Mouse (Mus musculus) CH12.LX (cell line): ENCODE measurements at regions not wholly inside any gene's neighbourhood (a gene's known extent, or its start where the extent isn't known, plus 50 kb on each side); places are given as distances from the start of the nearest gene placed in this dataset.

Source experiments
- DNase-seq: peaks from one replicate; pipeline ENCODE4 v3.0.0-alpha.2; 2013; ENCODE audit errors: extremely low read depth
- H3K27ac ChIP-seq: 2 replicates; pipeline ENCODE4 v1.5.1; 2012; ENCODE audit warnings: low read depth, mild to moderate bottlenecking, control low read depth, moderate library complexity; ENCODE audit not compliant: insufficient read depth
- H3K27me3 ChIP-seq: replicated peaks from 2 replicates; pipeline ENCODE3; 2012; ENCODE audit warnings: inconsistent platforms
- H3K36me3 ChIP-seq, 2 experiments: replicated peaks in 1 of 2; 2 replicates each; pipeline versions ENCODE3 to v1.6.1; 2012; ENCODE audit warnings: inconsistent platforms in 1 of 2, low read length in 1 of 2, mild to moderate bottlenecking in 1 of 2, mixed read lengths in 1 of 2, moderate library complexity in 1 of 2; ENCODE audit not compliant: control insufficient read depth in 1 of 2, insufficient read depth in 1 of 2
- H3K4me1 ChIP-seq, 2 experiments: 2 replicates each; pipeline ENCODE4 v1.6.1; 2012; ENCODE audit warnings: inconsistent platforms in 1 of 2, moderate library complexity in 1 of 2; ENCODE audit not compliant: insufficient read depth in 2 of 2, control insufficient read depth in 1 of 2
- H3K4me2 ChIP-seq: 2 replicates; pipeline ENCODE4 v1.6.1; 2012; ENCODE audit warnings: low read depth, mild to moderate bottlenecking, control low read depth; ENCODE audit not compliant: poor library complexity, insufficient read depth, severe bottlenecking
- H3K4me3 ChIP-seq, 3 experiments: fragments of 150-350 bp in 1 of 3; sonication (generic) in 1 of 3; replicated peaks in 1 of 3; 2 replicates each; pipeline versions ENCODE3 to v1.5.1; 2011 to 2012; ENCODE audit warnings: low read depth in 2 of 3, low read length in 2 of 3, mild to moderate bottlenecking in 2 of 3, moderate library complexity in 2 of 3, control low read depth in 1 of 3, improper control_type of control experiment in 1 of 3, inconsistent platforms in 1 of 3, mixed read lengths in 1 of 3; ENCODE audit not compliant: poor library complexity in 1 of 3
- H3K79me2 ChIP-seq: replicated peaks from 2 replicates; pipeline ENCODE4 v1.6.1; 2012; ENCODE audit warnings: mild to moderate bottlenecking, moderate library complexity; ENCODE audit not compliant: control insufficient read depth, poor library complexity, insufficient read depth, severe bottlenecking; ENCODE audit errors: extremely low read depth
- H3K9ac ChIP-seq: 2 replicates; pipeline ENCODE4 v1.6.1; 2012; ENCODE audit warnings: low read depth, mild to moderate bottlenecking, control low read depth, moderate library complexity; ENCODE audit not compliant: insufficient read depth
- H3K9me3 ChIP-seq: replicated peaks from 2 replicates; pipeline ENCODE3; 2012; ENCODE audit warnings: low read length, inconsistent platforms, mixed read lengths
- BHLHE40 ChIP-seq: IDR thresholded peaks from 2 replicates; pipeline ENCODE4 v1.6.1; 2011; ENCODE audit warnings: mild to moderate bottlenecking, low read depth, low read length, improper control_type of control experiment
- CHD2 ChIP-seq: IDR thresholded peaks from 2 replicates; pipeline ENCODE4 v1.6.1; 2011; ENCODE audit warnings: low read length, improper control_type of control experiment
- E2F4 ChIP-seq: IDR thresholded peaks from 2 replicates; pipeline ENCODE4 v1.6.1; 2011; ENCODE audit warnings: low read depth, low read length, improper control_type of control experiment; ENCODE audit not compliant: insufficient replicate concordance
- EP300 ChIP-seq: IDR thresholded peaks from 2 replicates; pipeline ENCODE4 v1.6.1; 2011; ENCODE audit warnings: low read length, improper control_type of control experiment
- GABPA ChIP-seq: IDR thresholded peaks from 2 replicates; pipeline ENCODE4 v1.6.1; 2012; ENCODE audit warnings: low read depth, low read length, improper control_type of control experiment, inconsistent platforms; ENCODE audit not compliant: insufficient replicate concordance
- JUN ChIP-seq: IDR thresholded peaks from 2 replicates; pipeline ENCODE4 v1.6.1; 2011; ENCODE audit warnings: low read depth, mild to moderate bottlenecking, low read length, improper control_type of control experiment, moderate library complexity; ENCODE audit not compliant: insufficient read depth
- MAFK ChIP-seq: IDR thresholded peaks from 2 replicates; pipeline ENCODE4 v1.6.1; 2011; ENCODE audit warnings: low read length, improper control_type of control experiment; ENCODE audit not compliant: insufficient replicate concordance
- MXI1 ChIP-seq: IDR thresholded peaks from 2 replicates; pipeline ENCODE4 v1.6.1; 2011; ENCODE audit warnings: mild to moderate bottlenecking, low read depth, low read length, improper control_type of control experiment
- NRF1 ChIP-seq: IDR thresholded peaks from 2 replicates; pipeline ENCODE4 v1.6.1; 2014; ENCODE audit warnings: low read depth, mild to moderate bottlenecking, inconsistent platforms, low read length, improper control_type of control experiment, moderate library complexity
- PAX5 ChIP-seq: IDR thresholded peaks from 2 replicates; pipeline ENCODE4 v1.6.1; 2012; ENCODE audit warnings: low read length, inconsistent platforms, mixed read lengths
- POLR2A ChIP-seq: IDR thresholded peaks from 2 replicates; pipeline ENCODE4 v1.6.1; 2011; ENCODE audit warnings: low read depth, mild to moderate bottlenecking, improper control_type of control experiment, low read length
- POLR2AphosphoS2 ChIP-seq: IDR thresholded peaks from 2 replicates; pipeline ENCODE4 v1.6.1; 2011; ENCODE audit warnings: low read depth, low read length, improper control_type of control experiment
- RCOR1 ChIP-seq: conservative IDR thresholded peaks from 2 replicates; pipeline ENCODE4 v1.6.1; 2012; ENCODE audit warnings: low read depth, mild to moderate bottlenecking, inconsistent platforms, low read length, improper control_type of control experiment
- TBP ChIP-seq: conservative IDR thresholded peaks from 2 replicates; pipeline ENCODE4 v1.6.1; 2011; ENCODE audit warnings: low read depth, low read length, improper control_type of control experiment
- TCF12 ChIP-seq: IDR thresholded peaks from 2 replicates; pipeline ENCODE4 v1.6.1; 2014; ENCODE audit warnings: low read depth, mild to moderate bottlenecking, inconsistent platforms, low read length, improper control_type of control experiment
- USF1 ChIP-seq: IDR thresholded peaks from 2 replicates; pipeline ENCODE4 v1.6.1; 2014; ENCODE audit warnings: low read depth, mild to moderate bottlenecking, inconsistent platforms, low read length, improper control_type of control experiment
- USF2 ChIP-seq: conservative IDR thresholded peaks from 2 replicates; pipeline ENCODE4 v1.6.1; 2011; ENCODE audit warnings: low read depth, low read length, improper control_type of control experiment
- ZC3H11A ChIP-seq: IDR thresholded peaks from 2 replicates; pipeline ENCODE4 v1.6.1; 2012; ENCODE audit warnings: low read depth, mild to moderate bottlenecking, inconsistent platforms, low read length, improper control_type of control experiment
- ZMIZ1 ChIP-seq: IDR thresholded peaks from 2 replicates; pipeline ENCODE4 v1.6.1; 2012; ENCODE audit warnings: low read depth, mild to moderate bottlenecking, inconsistent platforms, low read length, improper control_type of control experiment
- ZNF384 ChIP-seq: IDR thresholded peaks from 2 replicates; pipeline ENCODE4 v1.6.1; 2012; ENCODE audit warnings: low read depth, low read length, improper control_type of control experiment, inconsistent platforms
- dilution Hi-C: fragments of 300-500 bp; cut with MboI; formaldehyde crosslinking; loops from 2 replicates; pipeline ENCODE4 v1.14.3; 2020; ENCODE audit warnings: low sequenced_read_pairs; ENCODE audit not compliant: extremely low pct_unique_long_range_greater_than_20kb, extremely low pct_ligation_motif_present
- in situ Hi-C: fragments of 300-500 bp; cut with MboI; formaldehyde crosslinking; loops from 3 replicates; pipeline ENCODE4 v1.14.3; 2019; ENCODE audit warnings: low sequenced_read_pairs, low pct_ligation_motif_present, low pct_unique_long_range_greater_than_20kb, mixed read lengths

GRCm38 (mm10) chr8:18109480-18109879 lies 868.6 kb downstream of the Defb40 start:
- Histone ChIP-seq H3K4me1 (no peaks in the 10 kb centered on the region), H3K4me2 (no peak overlapping the region)
- TF ChIP-seq NRF1 (no peak), BHLHE40 (no peak), GABPA (no peak), CHD2 (no peak), USF2 (no peak), ZC3H11A (no peak), PAX5 (no peak), MXI1 (no peak), POLR2AphosphoS2 (no peak), POLR2A (no peak), TCF12 (no peak), RCOR1 (no peak), JUN (no peak), USF1 (no peak), EP300 (no peak), TBP (no peak), E2F4 (no peak), MAFK (no peak), ZMIZ1 (no peak)
- TF ChIP-seq, all 38 proteins: peak for 0
- no peak overlapping the region for H3K27ac ChIP-seq
- no peak overlapping the region for H3K9ac ChIP-seq
- no peaks in the 10 kb centered on the region for H3K36me3 ChIP-seq
- DNase-seq = no peak
- H3K27me3 ChIP-seq = no peaks in the 10 kb centered on the region
- peaks cover 63% of the 10 kb centered on the region for H3K9me3 ChIP-seq
- H3K79me2 ChIP-seq = no peaks in the 10 kb centered on the region
- in situ Hi-C loops = no loop called here
- no peak overlapping the region for H3K4me3 ChIP-seq
- dilution Hi-C loops = no loop called here

- Histone ChIP-seq H3K36me3 (no peaks in the 10 kb centered on the region), H3K9ac (no peak overlapping the region), H3K9me3 (peaks cover 61% of the 10 kb centered on the region), H3K79me2 (no peaks in the 10 kb centered on the region), H3K4me1 (no peaks in the 10 kb centered on the region), H3K27ac (no peak overlapping the region), H3K4me3 (no peak overlapping the region), H3K4me2 (no peak overlapping the region), H3K27me3 (no peaks in the 10 kb centered on the region)
- DNase-seq = no peak
- no peak for TF ChIP-seq ZNF384
- dilution Hi-C loops (no loop called here), in situ Hi-C loops (no loop called here)
Measured at GRCm38 (mm10) chr8:18106827-18107226, 871.2 kb downstream of the Defb40 start.
